Mouse (Mus musculus) adrenal gland, postnatal 14 days (tissue): ENCODE data around the gene Anp32e. TPM values are rescaled to one million over a fixed set of nuclear protein-coding genes. Genes with fewer than 3 reads are reported as not detected.

Experiments
- total RNA-seq: library from RNA; stranded (reverse); gene quantifications from 2 replicates; pipeline ENCODE4 v1.2.3, GENCODE M21; 2021

The Anp32e gene
- total RNA-seq, 1 experiment from 2014 or later, result 94.6 TPM

Other genes starting within 250 kb of the Anp32e start
- gene Adamtsl4, start 241.3 kb upstream of the Anp32e start, total RNA-seq, result 6.6 and 8.4 TPM in 2 replicates
- 188 and 208 TPM in 2 replicates for gene Ecm1, start 189.7 kb upstream of the Anp32e start, total RNA-seq
- gene Tars2, start 169.0 kb upstream of the Anp32e start, total RNA-seq, result 49.6 and 52.3 TPM in 2 replicates
- 47.4 and 51.5 TPM in 2 replicates for gene Rprd2, start 110.4 kb upstream of the Anp32e start, total RNA-seq
- gene Prpf3, start 73.4 kb upstream of the Anp32e start, total RNA-seq, result 23.0 and 27.2 TPM in 2 replicates
- 289 and 301 TPM in 2 replicates for gene Mrps21, start 57.7 kb upstream of the Anp32e start, total RNA-seq
- gene Ciart, start 47.0 kb upstream of the Anp32e start, total RNA-seq, result 2.6 and 3.9 TPM in 2 replicates
- gene BC028528, start 37.2 kb upstream of the Anp32e start, total RNA-seq, result 21.1 and 32.7 TPM in 2 replicates
- gene Aph1a, start 35.3 kb upstream of the Anp32e start, total RNA-seq, result 165 and 175 TPM in 2 replicates
- gene Car14, start 24.6 kb upstream of the Anp32e start, total RNA-seq, result 20.1 and 20.3 TPM in 2 replicates
- 29.4 and 47.2 TPM in 2 replicates for gene Plekho1, start 66.8 kb downstream of the Anp32e start, total RNA-seq
- gene Vps45, start 129.2 kb downstream of the Anp32e start, total RNA-seq, result 27.0 and 31.1 TPM in 2 replicates
- 31.8 and 40.8 TPM in 2 replicates for gene Otud7b, start 175.3 kb downstream of the Anp32e start, total RNA-seq
- gene Mtmr11, start 232.8 kb downstream of the Anp32e start, total RNA-seq, result 9.3 and 15.6 TPM in 2 replicates
- gene Sf3b4, start 243.1 kb downstream of the Anp32e start, total RNA-seq, result 52.0 and 57.5 TPM in 2 replicates